Mouse (Mus musculus) frontal cortex, postnatal 25 days (tissue): Measurements from ENCODE around the gene Ccdc12.

Experiments
- DNase-seq, 2 experiments: peaks; one replicate each; pipeline ENCODE4 v3.0.0; 2022; ENCODE audit warnings: low spot score in 2 of 2

Gene Ccdc12

DNA sequence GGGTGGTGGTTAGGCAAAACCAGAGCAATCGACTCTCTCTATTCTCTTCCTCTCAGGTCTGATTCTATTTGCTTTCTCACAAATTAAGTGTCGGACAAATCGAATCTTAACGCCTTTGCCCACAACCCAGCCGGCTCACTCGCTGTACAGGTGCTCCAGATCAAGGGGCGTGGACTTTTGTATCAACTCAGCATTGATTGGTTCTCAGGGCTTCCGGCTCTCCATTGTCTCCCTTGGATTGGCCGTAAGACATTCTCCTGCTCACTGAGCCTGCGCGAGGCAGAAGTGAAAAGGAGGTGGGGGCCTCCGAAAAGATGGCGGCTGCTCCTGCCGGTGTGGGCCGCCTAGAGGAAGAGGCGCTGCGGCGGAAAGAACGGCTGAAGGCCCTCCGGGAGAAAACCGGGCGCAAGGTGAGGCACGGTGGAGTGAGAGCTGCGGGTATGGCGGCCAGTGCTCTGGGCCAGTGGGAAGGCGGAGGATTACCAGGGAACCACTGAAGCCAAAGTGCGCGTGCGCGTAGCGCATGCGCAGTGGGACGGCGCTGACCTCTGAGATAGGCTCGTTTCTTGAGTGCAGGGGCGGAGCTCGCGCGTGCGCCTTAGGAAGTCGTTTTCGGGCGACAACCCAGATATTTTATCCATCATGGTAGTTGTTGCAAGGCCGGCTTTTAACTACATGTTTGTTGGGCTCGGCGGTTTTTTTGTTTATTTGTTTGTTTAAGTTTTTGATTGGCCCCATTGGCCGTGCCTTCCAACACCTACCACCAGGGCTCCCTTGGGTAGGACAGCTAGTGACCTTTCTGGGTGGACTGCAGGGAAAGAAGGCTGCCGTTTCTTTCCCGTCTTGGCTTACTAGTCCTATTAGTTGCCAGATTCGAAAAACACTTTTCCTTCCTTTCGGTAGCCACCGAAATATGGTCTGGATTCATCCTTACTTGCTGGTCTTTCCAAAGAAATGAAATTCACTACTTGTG lies at the start of gene Ccdc12:
TSS of gene Ccdc12 (plus strand) at position 255 of the 973 bp plus-strand sequence.
- peak; percentile 94 to 95 for DNase-seq

DNA sequence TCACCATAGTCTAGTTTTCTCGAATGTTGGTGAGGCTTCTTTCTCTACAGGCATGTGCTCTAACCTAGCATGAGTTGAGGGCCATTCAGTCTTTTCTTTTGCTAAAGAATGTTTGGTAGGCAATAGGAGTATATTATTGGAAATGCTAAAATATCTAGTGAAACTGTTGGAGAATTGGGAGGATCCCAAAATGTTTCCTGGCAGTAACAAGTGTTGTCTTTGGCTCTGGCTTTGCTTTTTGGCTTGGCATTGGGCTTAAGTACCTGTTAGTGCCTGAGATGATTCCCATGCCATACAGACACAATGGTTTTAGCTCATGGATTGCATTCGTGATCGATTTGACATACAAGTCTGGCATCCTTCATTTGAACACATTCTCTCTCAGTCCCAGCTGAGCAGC lies 44.8 kb upstream of the Ccdc12 start:
- DNase-seq: no peak

DNA sequence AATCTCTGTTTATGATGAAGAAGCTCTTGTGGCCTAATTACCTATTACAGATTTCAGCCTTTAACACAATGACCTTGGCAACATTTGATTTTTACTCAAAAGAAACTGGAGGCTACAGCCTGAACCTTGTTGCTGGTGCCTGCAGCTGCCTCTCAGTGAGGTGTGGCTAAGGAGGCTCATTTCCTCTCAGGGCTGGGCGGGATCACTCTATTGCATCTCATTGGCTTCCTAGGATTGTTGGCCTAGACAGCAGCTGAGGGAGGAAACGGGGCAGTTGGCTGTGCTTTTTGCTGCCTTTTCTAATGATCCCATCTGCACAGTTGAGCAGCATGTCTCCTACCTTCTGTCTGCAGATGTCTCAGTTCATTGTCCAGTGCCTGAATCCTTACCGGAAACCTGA lies 39.2 kb upstream of the Ccdc12 start:
- no peak for DNase-seq

DNA sequence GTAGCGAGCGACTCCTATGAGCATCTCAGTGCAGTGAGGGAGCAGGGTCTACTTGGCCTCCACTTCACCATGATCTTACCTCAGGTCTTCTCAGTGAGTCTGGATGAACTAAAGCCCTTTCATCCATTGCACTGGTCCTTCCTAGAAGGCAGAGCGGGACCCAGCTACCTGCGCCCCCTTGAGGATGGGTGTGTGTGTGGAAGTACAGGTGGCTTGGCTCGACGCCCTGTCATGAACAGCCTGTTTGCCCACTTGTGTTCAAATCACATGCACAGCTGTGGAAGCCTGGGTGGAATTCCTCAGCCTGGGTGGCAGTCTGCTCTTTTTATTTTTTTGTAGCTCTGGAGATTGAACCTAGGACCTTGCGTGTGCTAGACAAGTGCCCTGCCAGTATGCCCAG lies 36.1 kb upstream of the Ccdc12 start:
- no peak for DNase-seq

DNA sequence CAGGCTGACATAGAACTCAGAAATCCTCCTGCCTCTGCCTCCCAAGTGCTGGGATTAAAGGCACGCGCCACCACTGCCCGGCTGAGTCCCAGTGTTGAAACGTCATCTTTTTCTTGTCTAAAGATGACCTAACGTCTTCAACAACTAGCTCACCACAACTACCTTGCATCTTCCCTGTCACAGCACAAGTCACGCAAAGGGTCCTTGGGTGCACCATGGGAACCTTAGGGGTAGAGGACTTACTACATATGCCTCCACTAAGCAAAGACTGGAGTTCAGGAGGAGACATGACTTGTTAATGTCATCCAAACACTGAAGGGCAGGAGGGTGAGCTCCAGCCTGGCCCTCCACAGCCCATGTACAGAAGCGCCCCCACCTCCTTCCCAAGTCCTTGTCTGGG lies 35.6 kb upstream of the Ccdc12 start:
- no peak for DNase-seq

DNA sequence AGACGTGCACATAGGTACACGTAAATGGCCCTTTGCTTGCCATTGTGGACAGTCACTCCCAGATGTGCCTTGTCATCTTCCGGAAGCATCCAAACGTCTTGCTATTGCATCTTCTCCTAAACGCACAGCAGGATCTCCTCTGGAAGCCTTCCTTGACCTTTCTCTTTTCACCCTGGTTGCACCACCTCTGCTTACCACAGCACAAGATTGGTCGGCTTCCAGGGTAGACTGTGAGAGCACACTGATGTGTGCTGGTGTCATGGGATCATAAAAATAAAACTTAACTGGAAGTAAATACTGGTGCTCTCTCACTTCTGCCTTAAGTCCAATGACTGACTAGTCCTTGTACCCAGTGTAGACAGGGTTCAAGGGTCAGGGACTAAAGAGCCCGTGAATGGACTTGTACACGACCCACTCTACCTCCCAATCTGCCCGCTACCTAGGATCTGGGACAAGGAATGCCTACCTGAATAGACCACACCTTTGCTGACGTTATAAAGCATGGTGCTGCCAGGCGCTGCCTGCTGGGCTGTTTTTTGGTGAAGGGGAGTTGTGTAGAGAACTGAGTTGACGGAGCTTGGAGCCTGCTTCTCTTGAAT lies 33.6 kb upstream of the Ccdc12 start:
- no peak for DNase-seq

DNA sequence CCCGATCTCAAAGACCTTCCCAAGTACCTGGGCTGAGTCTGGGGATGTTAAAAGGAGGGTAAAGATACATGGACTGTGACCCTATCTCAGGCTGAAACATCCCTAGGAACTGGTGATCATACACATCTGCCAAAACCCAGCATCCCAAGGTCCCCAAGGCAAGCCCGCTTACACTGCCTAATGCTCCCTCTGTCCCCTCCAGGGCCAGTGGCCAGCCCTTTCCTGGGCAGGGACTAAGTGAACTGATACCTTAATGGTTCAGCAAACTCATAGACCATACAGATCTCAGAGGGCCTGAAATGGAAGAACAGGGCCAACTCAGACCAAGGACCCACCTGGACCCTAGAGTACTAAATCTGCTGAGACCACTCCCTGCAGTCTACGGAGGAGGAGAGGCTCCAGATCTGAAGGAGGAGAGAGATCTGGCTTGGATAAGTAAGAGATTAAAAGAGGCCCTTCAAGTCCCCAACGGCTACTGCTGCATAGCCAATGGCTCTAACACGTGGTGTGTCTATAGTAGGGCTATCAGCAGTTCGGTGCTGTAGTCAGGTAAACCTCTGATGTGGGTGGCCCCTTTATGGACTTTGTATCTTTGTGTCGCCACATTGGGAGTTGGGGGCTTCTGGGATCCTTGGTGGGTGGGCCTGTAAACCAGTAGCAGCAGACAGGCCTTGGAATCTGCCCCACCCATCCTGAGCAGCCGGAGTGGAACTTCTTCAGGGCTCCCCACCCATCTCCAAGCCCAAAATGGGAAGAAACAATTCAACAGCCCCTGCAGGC lies 32.7 kb upstream of the Ccdc12 start:
- DNase-seq: no peak

DNA sequence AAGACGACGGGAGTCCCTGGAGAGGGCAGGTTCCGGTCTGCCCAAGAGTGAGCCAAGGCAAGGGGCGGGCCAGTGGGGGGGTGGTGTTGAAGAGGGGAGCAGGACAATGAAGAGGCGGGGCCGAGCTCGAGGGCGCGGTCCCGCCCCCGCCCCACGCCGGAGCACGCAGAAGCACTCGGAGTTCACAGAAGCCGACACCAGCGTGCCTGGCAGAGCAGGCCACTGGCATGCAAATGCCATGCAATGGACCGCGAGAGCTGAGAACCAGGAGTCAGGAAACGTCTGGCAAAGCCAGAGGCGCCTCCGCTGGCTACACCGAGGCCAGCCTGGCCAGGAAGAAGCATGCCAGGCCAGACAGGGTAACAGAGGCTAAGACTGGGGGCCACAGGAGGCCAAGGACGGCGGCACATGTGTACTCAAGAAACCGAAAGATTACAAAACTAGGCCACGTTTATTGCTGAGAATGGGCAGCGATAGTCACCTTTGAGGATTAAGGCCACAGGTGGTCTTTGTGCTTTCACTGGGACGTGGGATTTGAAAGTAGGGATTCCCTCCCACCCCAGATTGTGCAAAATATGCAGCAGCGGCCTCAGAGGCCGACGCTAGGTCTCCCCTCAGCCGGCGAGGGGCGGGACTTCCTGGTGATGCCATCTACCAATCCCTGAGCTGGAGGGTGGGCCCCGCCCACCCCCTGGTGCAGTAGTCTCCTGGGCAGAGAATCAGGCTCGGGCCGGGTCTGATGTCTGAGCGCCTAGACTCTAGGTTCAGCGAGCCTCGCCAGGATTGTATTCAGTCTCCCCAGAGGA lies 31.7 kb upstream of the Ccdc12 start, which contains the start of gene Nradd:
TSS of gene Nradd (minus strand) at position 92 of the 806 bp plus-strand sequence.
- DNase-seq: peak; percentile 62 to 69

DNA sequence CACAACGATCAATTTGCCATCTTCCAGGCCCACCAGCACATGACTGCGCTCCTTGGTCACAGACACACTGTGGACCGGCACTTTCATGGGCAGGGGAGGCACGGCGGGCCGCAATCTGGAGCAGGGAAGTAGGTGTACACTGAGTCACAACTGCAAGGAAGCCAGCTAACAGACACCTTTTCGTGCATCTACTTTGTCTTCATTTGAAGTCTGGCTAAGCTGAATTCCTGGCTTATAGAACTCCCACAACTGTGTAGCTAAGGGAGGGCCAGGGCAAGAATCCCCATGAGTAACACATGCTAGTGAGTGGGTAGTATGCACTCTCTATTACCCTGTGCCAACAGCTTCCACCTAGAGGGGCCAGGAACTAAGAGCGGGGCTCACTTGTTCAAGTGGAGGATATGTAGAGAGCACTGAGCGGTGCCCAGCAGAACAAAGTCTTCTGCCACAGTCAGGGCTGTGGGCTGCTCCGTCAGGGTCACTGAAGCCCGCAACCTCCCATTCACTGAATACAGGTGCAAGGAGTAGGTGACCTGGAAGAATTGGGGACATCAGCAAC lies 30.9 kb upstream of the Ccdc12 start:
- DNase-seq: no peak

DNA sequence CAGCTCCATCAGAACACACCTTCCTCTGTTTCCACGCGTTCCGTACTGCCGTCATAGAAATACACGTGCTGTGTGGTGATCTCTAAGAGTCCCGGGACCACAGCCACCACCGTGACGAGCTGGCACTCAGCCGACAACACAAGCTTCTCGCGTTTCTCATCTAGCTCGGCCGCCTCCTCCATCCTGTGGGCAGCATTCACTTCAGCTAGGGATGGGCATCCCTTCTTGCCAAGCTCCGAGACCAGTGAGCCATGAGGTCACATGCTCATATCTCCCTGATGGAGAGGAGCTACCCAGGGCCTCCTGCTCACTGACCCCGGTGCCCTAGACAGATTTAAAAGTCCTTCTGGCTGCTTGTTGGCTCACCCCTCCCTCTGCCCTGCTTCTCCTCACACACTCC lies 26.1 kb upstream of the Ccdc12 start:
- DNase-seq: no peak

DNA sequence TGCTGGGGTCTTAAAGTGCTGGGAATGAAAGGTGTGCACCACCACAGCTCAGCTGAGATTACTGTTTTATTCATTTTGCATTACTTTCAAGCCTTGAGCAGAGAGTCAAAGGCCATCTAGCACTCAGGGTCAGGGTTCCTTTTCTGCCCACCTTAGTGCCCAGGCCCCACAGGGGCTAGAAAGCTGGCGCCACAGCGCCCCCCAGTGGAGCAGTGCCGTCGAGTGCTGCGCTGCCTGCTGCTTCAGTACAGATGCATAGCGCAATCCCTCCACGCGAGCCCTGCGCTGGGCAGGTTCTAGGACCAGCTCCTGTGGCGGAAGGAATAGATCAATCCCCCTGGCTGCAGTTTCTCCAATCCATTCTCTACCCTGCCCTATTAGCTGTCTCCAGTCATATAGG lies 25.1 kb upstream of the Ccdc12 start:
- DNase-seq: no peak

DNA sequence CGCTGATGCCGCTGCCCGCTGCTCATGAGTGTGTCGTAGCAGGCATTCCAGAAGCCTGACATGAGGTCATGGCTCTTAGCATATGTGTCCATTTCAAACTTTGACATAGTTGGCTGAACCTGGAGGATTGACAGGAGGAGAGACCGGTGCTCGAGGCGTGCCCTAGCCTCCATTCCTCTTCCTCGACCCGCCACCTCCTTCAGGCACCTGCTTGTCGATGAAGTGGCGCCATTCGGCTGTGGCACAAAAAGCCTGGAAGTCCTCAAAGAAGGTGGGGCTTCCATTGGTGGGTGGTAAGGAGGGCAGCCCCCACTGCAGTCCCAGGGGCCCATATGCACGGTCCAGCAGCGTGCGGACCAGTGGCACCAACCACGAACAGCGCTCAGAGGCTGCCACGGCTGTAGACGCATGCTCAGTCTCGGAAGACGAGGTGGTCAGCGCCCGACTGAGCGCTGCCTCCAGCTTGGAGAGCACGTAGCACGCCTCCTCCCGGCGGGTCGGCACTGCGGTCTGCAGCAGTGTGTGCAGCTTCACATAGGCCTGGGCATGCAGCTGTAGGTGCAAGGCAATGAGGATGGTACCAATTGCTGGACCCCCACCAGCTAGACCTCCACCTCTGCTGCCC lies 24.5 kb upstream of the Ccdc12 start:
- DNase-seq: no peak

DNA sequence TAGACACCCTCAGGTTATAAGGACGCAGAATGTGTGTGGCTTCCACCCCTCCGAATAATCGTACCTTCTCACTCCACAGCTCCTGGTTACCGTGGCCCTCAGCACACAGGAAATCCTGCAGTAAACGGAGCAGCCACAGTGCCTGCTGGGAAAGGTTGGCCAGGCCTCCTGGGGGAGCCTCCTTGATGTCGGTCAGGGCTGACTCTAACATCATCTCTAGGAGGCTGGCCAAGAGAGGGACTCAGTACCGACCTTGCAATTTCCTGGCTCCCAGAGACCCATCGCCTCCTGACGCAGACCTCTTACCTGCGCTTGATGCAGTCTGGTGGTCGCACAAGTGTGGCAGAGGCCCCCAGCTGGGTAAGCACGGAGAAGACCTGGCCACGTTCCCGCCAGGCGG lies 23.6 kb upstream of the Ccdc12 start:
- no peak for DNase-seq

DNA sequence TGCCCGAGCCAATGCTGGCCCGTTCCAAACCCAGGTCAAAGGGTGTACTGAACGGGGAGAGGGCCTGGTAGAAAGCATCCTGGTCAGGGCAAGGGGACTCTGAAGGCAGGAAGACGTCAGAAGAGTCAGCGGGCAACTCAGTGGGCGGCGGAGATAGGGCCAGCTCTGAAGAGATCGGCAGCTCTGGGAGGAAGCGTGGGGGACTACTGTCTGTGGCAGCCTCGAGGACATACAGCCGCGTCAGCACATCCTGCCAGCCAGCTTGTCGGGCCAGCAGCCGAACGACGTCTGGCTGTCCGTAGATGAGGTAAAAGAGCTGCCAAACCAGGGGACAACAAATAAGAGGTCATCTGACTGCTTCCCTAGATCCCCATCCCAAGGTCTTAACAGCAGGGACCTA lies 22.4 kb upstream of the Ccdc12 start:
- DNase-seq: no peak

DNA sequence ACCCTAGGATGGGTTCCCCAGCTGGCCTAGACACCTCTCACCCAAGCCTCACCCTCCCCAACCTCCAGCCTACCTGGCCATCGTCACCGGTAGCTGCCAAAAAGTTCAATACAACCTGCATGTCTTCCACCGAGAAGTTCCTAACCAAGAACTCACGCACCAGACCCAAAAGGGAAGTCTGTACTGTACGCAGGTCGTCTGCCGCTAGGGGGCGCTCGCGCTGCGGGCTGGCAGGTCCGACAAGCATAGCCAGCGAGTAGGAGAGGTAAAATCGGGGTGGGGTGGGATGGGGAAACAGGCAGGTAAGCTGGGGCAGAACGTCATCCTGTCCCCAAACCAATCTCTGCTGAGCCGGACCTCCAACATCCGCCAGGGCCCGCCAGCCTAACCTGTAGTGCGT lies 21.1 kb upstream of the Ccdc12 start:
- peak; percentile 86 to 87 for DNase-seq

DNA sequence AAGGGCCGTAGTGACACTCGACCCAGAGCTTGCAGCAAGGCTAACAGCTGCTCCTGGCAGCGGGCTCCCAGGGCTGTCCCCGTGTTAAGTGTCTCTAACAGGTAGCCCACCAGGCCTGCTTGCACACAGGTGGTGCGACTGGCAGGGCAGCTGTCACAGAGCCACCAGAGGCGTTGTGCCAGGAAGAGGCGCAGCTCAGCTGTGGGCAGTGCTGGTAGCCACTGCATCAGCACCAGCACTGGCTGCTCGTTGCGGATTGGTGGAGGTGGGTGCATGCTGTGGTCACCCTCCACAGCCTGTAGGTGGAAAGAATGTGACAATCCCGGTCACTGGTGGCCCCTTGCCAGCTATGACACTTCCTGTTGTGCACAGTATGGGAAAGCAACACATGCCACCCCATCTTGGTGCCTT lies 17.7 kb upstream of the Ccdc12 start:
- no peak for DNase-seq

DNA sequence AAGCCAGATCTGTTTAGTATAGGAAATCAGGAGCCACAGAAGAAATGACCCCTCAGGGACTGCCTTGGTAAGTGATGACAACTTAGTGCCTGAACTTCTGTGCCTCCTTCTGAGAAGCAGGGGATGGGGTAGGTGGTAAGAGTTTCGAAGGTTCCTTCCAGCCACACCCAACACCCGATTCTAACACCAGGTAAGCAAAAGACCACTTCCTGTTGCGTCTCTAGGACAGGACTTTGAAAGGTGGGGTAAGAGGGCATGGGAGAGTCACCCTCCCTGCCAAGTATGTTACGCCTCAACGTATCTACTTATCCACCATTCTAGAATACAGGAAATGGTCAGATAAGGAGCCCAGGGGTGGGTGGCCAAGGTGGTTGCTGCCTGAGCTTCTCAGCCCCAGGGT lies 15.3 kb upstream of the Ccdc12 start:
- no peak for DNase-seq

DNA sequence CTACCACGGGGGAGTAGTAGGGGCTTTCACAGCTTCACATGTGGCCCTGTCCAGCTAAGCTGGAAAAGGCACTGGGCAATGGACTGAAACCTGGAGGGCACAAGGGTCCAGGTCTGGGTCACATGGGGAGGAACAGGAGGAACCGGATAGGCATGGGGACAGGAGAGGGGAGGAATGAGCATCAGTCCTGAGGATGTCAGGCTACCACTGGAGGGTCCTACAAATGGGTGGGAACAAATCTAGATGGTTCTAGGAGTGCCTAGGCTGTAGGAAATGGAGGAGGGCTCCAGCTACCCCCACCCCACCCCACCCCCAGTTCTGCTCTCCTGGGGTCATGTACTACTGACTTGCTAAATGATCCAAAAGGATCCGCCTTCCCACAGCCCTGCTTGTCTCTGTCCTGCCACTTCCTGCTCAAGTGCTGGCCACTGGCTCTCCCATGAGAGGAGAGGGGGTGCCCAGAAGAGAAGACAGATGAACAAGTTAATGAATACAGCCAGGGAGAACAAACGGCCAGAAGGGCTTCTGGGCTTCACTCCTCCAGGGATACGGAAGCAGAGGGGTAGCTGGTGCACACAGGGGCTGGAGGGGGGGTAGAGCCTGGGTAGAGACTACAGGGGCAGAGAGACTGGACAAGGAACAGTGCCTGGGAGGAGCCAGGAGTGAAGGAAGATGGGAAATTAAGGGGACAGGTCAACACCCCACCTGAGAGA lies 13.3 kb upstream of the Ccdc12 start:
- no peak for DNase-seq

DNA sequence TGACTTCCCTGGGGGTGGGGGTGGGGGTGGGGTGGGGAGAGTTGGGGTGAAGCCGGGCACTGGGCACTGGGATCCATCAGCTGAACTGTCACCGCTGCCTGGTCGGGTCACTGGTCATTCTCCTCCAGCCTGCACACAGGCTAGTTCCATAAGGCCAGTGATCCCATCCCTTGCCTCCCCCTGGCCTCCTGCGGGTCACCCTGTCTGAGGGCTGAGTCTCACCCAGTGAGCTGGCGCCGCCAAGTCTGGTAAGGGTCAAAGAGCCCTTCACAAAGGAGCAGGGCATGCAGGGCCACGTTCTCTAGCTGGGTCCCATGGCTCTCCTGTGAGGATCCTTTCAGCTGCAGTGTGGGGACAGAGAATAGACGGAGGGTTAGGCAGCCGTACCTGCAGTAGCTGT lies 12.5 kb upstream of the Ccdc12 start:
- DNase-seq: no peak

DNA sequence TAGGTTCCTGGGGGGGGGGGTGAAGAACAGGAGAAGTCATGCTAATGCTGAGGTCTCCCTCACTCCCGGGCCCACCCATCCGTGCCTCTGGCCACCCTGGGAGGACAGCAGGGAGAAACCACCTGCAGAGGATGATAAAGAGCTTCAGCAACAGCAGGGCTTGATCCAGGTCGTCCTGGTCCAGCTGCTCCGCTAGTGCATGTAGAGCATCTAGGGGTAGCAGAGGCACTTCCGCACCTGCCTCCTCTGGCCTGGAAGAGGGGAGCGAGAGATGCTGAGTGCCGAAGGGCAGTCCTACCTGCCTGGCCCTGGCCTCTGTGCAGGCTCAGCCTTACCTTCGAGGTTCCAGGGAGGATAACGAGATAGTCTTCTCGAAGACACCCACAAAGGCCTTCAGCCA lies 12.0 kb upstream of the Ccdc12 start:
- DNase-seq: no peak
